Mouse (Mus musculus): ENCODE results near the gene Kif5a. TPM values are rescaled to one million over a fixed set of nuclear protein-coding genes. Genes with fewer than 3 reads are reported as not detected.
"Not testable (repeated sequence)": the region's sequence is repeated elsewhere in the genome, so short reads cannot be mapped to it uniquely, and the experiment has no call there.

The Kif5a gene
- total RNA-seq, 1 experiment = 6.2 TPM

DNA sequence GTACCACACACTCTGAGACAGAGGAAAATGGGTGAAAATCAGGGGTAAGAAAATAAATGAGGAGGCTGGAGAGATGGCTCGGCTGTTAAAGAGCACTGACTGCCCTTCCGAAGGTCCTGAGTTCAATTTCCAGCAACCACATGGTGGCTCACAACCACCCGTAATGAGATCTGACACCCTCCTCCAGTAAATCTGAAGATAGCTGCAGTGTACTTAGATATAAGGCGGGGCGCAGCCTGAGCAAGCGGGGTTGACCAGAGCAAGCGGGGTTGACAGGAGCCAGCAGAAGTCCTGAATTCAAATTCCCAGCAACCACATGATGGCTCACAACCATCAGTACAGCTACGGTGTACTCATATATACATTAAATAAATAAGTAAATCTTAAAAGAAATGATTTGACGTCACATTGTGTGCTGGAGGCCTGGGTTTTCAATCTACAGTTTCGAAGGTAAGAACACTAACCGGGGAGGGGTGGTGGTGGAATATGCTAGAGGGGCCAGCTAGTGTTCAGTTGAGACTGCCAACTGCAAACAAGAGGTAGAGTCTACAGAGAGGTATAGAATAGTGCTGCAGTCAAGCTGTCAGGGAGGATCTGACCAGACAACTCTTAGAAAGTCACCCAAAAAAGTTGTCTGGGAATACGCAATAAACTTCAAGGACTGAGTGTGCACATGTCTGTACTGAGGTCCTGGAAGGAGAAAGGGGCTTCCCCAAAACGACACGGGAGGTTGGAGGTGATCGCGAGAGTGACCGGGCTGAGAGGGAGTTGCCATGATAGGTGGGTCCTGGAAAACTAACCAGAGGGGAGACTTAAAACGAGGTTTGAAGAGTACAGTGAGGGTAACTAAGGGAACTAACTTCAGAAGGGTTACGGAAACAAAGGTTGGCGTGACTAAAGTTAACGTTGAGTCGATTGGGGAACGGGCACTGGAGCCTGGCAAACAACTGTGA, 47.7 kb upstream of the Kif5a start:
- no peaks in the 10 kb centered on the region for H3K9me3 ChIP-seq (ENCODE audit: control insufficient read depth, insufficient read depth, low read depth, low read length)
- H3K27ac ChIP-seq (ENCODE audit: insufficient read depth, low read depth, low read length, poor library complexity, severe bottlenecking) = peak overlapping the region; percentile 68
- peaks cover 31% of the 10 kb centered on the region for H3K36me3 ChIP-seq (ENCODE audit: control insufficient read depth, insufficient read depth, low read length, poor library complexity, severe bottlenecking)
- H3K4me3 ChIP-seq (ENCODE audit: insufficient read depth in 1 of 2, low read depth in 1 of 2, low read length in 2 of 2, poor library complexity in 1 of 2, severe bottlenecking in 1 of 2) = peak overlapping the region; percentile 87 to 91
- peak overlapping the region; percentile 96 for H3K9ac ChIP-seq (ENCODE audit: insufficient read depth, low read depth, low read length, poor library complexity, severe bottlenecking)
- in situ Hi-C loops (cut with MboI; ENCODE audit: low sequenced_read_pairs in 2 of 2, unreplicated experiment in 2 of 2) = no loop called here
- DNase-seq (ENCODE audit: low read depth, low spot score) = no peak
- TF ChIP-seq HCFC1 (IDR thresholded peaks at IDR 0.05; ENCODE audit: borderline replicate concordance, insufficient read depth, low read length) = no peak
- no peak for TF ChIP-seq ZC3H11A (IDR thresholded peaks at IDR 0.05; ENCODE audit: borderline replicate concordance, low read depth, low read length)
- TF ChIP-seq ZNF384 (IDR thresholded peaks at IDR 0.05; ENCODE audit: low read depth, low read length) = no peak
- TF ChIP-seq CHD2 (IDR thresholded peaks at IDR 0.05; ENCODE audit: low read depth, low read length) = no peak
- no peak for TF ChIP-seq MAFK (IDR thresholded peaks at IDR 0.05; ENCODE audit: insufficient read depth, low read depth, low read length)
- peaks cover 2 to 4% of the 10 kb centered on the region in 2 experiments for H3K4me1 ChIP-seq (ENCODE audit: control insufficient read depth in 2 of 2, insufficient read depth in 2 of 2, low read length in 2 of 2, poor library complexity in 1 of 2)

DNA sequence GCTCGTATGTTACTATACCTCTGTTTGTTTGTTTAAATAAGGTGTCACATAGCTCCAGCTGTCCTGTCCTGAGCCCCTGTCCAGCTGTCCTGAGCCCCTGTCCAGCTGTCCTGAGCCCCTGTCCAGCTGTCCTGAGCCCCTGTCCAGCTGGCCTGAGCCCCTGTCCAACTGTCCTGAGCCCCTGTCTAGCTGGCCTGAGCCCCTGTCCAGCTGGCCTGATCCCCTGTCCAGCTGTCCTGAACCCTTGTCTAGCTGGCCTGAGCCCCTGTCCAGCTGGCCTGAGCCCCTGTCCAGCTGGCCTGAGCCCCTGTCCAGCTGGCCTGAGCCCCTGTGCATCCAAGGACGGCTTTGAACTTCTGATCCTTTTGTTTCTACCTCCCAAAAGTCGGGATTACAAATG, 46.0 kb upstream of the Kif5a start:
- H3K9me3 ChIP-seq (ENCODE audit: control insufficient read depth, insufficient read depth, low read depth, low read length); H3K4me3 ChIP-seq (ENCODE audit: insufficient read depth in 1 of 2, low read depth in 1 of 2, low read length in 2 of 2, poor library complexity in 1 of 2, severe bottlenecking in 1 of 2); H3K27ac ChIP-seq (ENCODE audit: insufficient read depth, low read depth, low read length, poor library complexity, severe bottlenecking); H3K9ac ChIP-seq (ENCODE audit: insufficient read depth, low read depth, low read length, poor library complexity, severe bottlenecking); in situ Hi-C loops (cut with MboI; ENCODE audit: low sequenced_read_pairs in 2 of 2, unreplicated experiment in 2 of 2); H3K4me1 ChIP-seq (ENCODE audit: control insufficient read depth in 2 of 2, insufficient read depth in 2 of 2, low read length in 2 of 2, poor library complexity in 1 of 2); DNase-seq (ENCODE audit: low read depth, low spot score): not testable (repeated sequence)
- peaks cover 47% of the 10 kb centered on the region for H3K36me3 ChIP-seq (ENCODE audit: control insufficient read depth, insufficient read depth, low read length, poor library complexity, severe bottlenecking)

DNA sequence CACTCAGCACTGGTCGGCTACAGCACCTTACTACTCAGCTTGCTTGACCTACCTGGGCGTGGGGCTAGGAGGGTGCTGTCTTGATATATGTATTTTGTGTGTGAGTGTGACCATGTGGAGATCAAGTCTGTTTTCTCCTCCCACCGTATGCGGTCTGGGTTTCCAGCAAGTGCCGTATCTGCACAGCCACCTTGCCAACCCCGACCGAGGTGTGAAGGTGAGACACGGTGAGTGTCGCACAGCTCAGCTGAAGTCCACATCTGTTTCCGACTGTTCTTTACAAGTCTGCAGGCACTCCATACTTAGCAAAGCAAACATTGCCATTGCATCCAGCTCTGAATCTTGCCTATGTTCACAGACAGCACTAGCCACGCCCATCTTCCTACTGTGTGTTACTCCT, 40.0 kb upstream of the Kif5a start:
- no peak for TF ChIP-seq MAFK (IDR thresholded peaks at IDR 0.05; ENCODE audit: insufficient read depth, low read depth, low read length)
- no peak for TF ChIP-seq ZNF384 (IDR thresholded peaks at IDR 0.05; ENCODE audit: low read depth, low read length)
- no peak for TF ChIP-seq HCFC1 (IDR thresholded peaks at IDR 0.05; ENCODE audit: borderline replicate concordance, insufficient read depth, low read length)
- TF ChIP-seq CHD2 (IDR thresholded peaks at IDR 0.05; ENCODE audit: low read depth, low read length) = no peak
- no peak for TF ChIP-seq ZC3H11A (IDR thresholded peaks at IDR 0.05; ENCODE audit: borderline replicate concordance, low read depth, low read length)
- H3K36me3 ChIP-seq (ENCODE audit: control insufficient read depth, insufficient read depth, low read length, poor library complexity, severe bottlenecking) = peaks cover 66% of the 10 kb centered on the region
- no peak overlapping the region for H3K9ac ChIP-seq (ENCODE audit: insufficient read depth, low read depth, low read length, poor library complexity, severe bottlenecking)
- H3K9me3 ChIP-seq (ENCODE audit: control insufficient read depth, insufficient read depth, low read depth, low read length) = no peaks in the 10 kb centered on the region
- no peak overlapping the region for H3K27ac ChIP-seq (ENCODE audit: insufficient read depth, low read depth, low read length, poor library complexity, severe bottlenecking)
- DNase-seq (ENCODE audit: low read depth, low spot score) = no peak
- no peaks in the 10 kb centered on the region; a peak in 1 of 4 replicates for H3K4me1 ChIP-seq (ENCODE audit: control insufficient read depth in 2 of 2, insufficient read depth in 2 of 2, low read length in 2 of 2, poor library complexity in 1 of 2)
- no peak overlapping the region for H3K4me3 ChIP-seq (ENCODE audit: insufficient read depth in 1 of 2, low read depth in 1 of 2, low read length in 2 of 2, poor library complexity in 1 of 2, severe bottlenecking in 1 of 2)
- in situ Hi-C loops (cut with MboI; ENCODE audit: low sequenced_read_pairs in 2 of 2, unreplicated experiment in 2 of 2) = no loop called here

DNA sequence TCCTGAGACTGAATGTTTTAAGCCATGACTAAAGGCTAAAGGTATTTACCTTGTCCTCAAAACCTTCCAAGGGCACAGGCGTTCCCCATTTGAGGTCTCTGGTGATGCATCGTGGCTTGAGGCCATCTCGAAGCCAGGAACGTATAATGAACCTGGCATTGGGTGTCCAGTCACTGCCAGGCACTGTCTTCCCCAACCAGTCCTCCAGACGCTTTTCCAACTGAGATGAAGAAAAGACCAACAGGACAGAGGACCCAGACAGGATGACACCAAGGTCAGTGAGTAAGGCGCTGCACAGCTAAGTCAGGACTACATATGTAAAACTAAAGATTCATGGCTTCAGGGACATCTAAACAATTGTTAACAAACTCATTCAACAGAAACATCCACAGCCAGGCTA, 37.2 kb upstream of the Kif5a start:
- H3K4me1 ChIP-seq (ENCODE audit: control insufficient read depth in 2 of 2, insufficient read depth in 2 of 2, low read length in 2 of 2, poor library complexity in 1 of 2) = peaks cover 0 to 2% of the 10 kb centered on the region in 2 experiments; a peak in 1 of 4 replicates
- H3K27ac ChIP-seq (ENCODE audit: insufficient read depth, low read depth, low read length, poor library complexity, severe bottlenecking) = no peak overlapping the region
- DNase-seq (ENCODE audit: low read depth, low spot score) = no peak
- H3K4me3 ChIP-seq (ENCODE audit: insufficient read depth in 1 of 2, low read depth in 1 of 2, low read length in 2 of 2, poor library complexity in 1 of 2, severe bottlenecking in 1 of 2) = no peak overlapping the region
- in situ Hi-C loops (cut with MboI; ENCODE audit: low sequenced_read_pairs in 2 of 2, unreplicated experiment in 2 of 2) = no loop called here
- H3K36me3 ChIP-seq (ENCODE audit: control insufficient read depth, insufficient read depth, low read length, poor library complexity, severe bottlenecking) = peaks cover 69% of the 10 kb centered on the region
- no peaks in the 10 kb centered on the region for H3K9me3 ChIP-seq (ENCODE audit: control insufficient read depth, insufficient read depth, low read depth, low read length)
- H3K9ac ChIP-seq (ENCODE audit: insufficient read depth, low read depth, low read length, poor library complexity, severe bottlenecking) = no peak overlapping the region
- no peak for TF ChIP-seq ZC3H11A (IDR thresholded peaks at IDR 0.05; ENCODE audit: borderline replicate concordance, low read depth, low read length)
- no peak for TF ChIP-seq MAFK (IDR thresholded peaks at IDR 0.05; ENCODE audit: insufficient read depth, low read depth, low read length)
- TF ChIP-seq ZNF384 (IDR thresholded peaks at IDR 0.05; ENCODE audit: low read depth, low read length) = no peak
- no peak for TF ChIP-seq HCFC1 (IDR thresholded peaks at IDR 0.05; ENCODE audit: borderline replicate concordance, insufficient read depth, low read length)
- TF ChIP-seq CHD2 (IDR thresholded peaks at IDR 0.05; ENCODE audit: low read depth, low read length) = no peak

Data from ES-E14 (cell line).